Mouse (Mus musculus): ENCODE measurements around the gene Hist1h4d. TPM values are rescaled to one million over a fixed set of nuclear protein-coding genes. Genes with fewer than 3 reads are reported as not detected.

The Hist1h4d gene
- polyA plus RNA-seq, 1 experiment = 9.6 TPM

DNA sequence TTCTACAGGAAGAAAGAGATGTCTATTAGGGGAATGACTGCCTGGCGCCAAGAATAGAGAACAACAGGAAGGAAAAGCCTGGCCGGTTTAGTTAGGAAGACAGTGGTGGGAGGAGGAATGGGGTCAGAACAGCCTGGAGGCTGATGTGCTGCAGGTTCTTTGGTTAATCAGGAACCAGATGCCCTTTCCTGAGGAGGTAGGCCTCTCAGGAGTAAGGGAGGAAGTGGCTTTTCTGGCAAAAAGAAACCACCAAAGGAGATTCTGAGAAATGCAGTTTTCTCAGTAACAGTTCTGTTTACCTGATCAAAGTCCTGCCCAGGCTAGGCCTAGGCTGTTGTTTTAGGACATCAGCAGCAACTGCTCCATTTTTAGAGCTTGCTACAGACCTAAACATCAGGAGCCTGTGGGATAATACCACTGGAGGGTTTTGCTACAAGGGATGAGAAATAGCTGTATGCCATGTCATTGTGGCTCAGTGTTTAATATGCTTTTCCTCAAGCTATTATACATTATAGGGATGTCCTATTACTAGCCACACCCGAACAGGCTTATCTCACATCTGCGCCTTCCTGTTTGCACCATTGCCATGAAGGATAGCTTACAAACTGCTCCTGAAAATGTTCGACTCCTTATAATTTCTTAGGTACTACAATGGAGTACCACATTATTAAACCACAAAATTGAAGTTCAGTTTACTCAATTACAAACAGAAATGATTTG is 11.8 kb downstream of the Hist1h4d start:
- DNase-seq (ENCODE audit: low read depth) = no peak

DNA sequence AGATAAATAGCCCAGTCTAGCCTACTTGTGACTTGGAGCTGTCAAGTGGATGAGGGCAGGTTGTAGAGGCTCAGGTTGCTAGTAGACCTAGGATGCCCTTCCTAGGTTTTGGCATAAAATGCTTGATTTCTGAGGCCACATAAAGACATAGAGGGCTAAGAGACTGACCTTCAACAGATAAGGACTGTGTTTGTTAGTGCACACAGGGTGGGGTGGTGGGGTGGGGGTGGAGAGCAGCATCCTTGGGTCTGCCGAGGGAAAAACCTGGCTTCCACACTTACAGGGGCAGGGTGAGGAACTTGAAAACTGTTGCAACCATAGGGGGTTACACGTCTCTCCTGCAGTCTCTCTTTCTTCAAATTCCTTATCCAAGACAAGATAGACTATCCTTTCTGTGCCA is 13.8 kb downstream of the Hist1h4d start:
- no peak for DNase-seq (ENCODE audit: low read depth)

DNA sequence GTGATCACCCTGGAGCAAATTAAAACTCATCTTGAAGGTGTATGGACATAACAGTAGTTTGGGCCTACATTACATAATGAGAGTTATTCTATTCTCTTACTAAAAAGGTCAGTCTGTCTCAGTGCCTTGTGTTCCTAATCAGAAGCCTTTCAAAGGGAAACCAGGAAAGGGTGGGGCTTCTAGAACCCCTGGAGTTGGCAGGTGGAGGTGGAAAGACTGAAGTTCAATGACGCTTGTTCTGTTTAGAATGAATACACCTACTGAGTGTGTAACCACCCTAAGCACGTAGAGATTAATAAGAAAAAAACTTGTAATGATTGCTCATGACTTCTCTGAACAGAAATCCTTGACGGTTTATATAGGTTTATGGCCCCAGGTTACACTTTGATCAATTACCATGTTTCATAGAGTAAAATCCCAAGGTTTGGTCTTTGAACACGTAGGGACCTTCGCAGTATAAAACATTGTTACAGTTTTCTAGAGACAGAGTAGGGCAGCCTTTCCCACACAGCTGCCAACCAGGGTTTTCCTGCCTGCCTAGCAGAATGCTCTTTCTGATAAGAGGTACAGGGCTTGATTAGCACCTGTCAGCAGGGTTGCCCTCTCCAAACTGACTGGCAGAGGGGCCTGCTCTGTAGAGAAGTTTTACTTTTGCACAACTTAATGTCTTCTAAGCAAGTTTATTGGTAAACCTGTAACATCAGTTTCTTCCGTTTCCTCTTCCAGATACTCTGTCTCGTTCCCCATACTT is 14.4 kb downstream of the Hist1h4d start:
- DNase-seq (ENCODE audit: low read depth) = no peak

DNA sequence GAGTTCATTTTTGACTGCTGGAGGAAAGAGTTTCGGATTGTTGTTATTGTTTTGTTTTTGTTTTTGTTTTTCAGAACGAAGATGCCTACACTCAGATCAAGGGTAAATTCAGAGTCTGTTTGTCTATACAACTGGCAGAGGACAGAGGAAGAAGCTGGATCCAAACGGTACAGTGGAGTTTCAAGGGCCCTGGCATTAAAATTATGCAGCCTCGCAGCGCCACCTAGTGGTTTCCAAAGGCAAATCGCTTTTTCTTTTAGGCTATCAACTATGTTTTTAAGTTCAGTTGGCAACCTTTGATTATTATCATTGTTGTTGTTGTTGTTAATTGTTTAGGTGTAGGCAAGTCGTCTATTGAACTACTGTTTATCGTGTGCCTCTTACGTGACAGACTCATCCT is 16.6 kb downstream of the Hist1h4d start:
- DNase-seq (ENCODE audit: low read depth) = no peak

DNA sequence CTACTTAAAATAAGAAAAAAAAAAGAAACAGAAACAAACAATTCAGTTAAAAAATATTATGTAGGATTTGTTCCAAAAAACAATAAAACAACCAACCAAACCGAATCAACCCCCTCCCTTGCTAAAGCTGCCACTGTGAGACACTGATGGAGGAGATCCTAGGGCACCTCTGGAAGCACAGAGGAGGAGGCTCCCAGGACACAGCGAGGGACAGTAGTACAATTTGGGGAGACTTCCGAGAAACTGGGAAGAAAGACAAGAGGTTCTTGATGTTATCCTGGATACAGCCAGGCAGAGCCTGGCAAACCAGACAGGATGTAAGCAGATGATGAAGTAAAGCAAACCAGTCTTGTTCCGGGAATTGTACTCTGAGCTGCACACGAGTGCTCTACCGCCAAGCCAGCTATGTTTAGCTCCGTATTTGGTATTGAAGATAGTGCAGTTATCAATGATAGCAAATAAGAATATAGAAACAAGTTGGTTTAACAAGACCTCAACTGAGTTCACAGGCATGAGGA is 21.8 kb downstream of the Hist1h4d start:
- no peak for DNase-seq (ENCODE audit: low read depth)

DNA sequence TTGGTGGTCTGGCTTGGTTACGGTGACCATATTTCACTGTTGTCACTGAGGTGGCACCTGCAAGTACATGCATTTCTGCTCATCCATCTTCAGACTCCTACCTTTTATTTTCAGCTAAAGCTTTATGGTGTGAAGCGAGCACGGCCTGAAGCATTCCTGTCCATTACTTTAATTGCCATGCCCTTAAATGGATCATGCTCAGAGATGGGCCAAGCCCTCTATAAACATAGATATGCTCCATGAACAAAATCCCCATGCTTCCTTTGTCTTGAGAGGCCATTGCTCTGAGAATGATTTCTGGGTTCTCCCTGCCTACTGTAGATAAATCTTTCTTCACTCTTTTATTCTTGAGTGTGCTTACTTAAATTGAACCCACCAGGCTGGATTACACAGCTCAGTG is 23.1 kb downstream of the Hist1h4d start:
- no peak for DNase-seq (ENCODE audit: low read depth)

DNA sequence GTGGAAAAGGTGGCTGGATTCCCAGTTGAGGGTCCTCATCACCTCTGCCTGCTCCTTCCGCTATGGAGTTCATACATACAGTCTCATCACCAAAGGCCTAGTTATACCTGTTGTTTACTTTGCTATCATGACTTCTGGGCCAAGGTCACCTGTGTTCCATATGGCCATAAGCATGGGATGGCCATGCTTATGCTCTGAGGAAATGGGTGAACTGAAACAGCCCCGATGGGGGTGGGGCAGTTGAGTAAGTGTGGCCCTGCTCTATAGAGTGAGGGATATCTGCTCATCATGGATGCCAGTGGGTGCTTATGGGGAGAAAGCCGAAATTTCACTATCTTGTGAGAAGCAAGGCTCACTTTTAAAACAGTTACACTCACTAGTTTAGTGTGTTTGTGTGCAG is 23.7 kb downstream of the Hist1h4d start:
- no peak for DNase-seq (ENCODE audit: low read depth)

DNA sequence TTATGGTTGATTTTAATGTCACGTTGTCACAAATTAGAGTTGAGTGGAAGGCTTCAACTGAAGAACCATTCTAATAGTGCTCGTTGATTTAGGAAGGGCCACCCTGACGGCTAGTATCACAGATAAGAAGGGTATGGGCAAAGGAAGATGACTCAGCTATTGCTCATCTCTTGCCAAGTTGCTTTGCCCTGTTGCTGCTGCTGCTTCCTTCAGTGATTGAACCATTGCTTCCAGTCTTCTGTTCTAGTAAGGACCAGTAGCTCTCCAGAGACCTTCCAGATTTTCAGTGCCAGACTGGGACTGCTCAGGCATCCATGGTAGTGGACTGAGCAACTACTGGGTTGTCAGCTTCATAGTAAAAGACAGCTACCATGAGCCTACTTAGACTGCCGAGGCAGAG is 27.8 kb downstream of the Hist1h4d start:
- DNase-seq (ENCODE audit: low read depth) = no peak

DNA sequence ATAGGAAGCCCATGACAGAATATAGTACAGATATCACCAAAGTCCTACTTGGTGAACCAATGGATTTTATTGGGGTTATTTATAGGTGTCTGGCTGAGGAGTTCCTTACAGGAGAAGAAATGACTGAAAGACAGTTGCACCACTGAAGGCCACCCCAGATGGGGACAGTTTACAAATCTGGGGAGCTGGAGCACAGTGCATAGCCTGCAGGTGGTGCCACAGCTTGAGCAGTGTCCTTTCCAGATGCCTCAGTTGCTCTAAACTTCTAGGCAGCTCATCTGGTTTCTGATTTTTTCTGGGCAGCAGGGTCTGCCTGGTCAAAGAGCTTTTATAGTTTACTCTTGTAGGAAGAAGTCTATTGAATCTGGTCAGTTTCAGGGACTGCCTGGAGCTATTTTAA is 28.4 kb downstream of the Hist1h4d start:
- DNase-seq (ENCODE audit: low read depth) = no peak

DNA sequence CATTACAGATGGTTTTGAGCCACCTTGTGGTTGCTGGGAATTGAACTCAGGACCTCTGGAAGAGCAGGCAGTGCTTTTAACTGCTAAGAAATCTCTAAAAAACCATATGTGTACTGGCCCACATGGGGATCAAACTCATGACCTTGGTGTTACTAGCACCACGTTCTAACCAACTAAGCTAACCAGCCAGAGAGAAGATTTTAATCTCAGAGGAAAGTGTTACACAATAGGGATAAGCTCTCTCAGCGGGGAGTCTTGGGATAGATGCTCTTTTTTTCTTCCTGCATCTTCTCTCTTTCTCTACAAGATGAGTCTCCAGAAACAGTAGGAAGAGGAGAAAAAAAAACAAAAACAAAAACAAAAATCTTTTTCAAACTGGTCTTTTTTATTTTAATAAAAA is 29.0 kb downstream of the Hist1h4d start:
- no peak for DNase-seq (ENCODE audit: low read depth)

DNA sequence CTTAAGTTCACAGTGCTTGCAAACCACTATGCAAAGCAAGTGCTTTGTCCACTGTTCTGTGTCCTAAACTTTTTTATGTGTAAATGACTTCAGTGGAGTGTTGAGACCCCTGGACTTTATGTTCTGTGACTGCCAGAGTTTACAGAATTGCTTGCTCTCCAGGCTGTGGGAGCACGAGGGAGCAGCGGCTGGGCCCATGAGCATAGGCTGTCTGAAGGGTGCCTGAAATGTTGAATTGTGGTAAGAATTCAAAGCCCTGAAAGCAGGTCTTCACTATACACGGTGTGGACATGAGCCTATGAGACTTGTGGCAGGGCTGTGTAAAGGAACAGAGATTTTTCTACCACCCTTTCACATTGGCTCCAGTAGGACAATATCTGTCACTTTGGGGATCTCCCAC is 30.2 kb downstream of the Hist1h4d start:
- no peak for DNase-seq (ENCODE audit: low read depth)

DNA sequence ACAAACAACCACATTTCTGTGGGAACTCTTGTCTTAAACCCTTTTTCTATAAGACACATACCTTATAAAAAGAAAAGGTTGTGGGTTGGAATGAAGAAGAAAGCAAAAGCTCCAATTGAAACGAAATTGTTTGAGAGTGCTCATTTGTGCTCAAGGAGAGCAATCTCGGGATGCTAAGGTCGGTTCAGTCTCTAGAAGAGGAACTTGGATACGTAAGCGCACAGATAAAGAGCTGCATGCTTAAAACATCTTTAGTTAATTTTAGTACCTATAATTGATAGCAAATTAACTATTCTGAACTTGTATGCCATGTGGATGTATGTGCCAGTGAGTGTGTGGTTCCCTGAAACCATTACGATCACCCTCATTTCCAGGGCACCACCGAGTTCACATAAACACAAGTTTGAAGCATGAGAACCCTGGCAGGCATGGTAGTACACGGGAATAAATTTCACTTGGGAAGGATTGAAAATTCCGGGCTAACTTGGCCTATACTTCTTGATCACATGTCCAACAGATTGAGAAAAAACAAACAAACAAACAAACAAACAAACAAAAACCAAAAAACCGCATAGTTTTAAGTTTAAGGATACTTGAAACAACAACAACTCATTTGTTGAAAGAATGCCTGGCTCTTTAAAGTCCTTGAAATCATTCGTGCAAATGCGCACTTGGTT is 38.8 kb downstream of the Hist1h4d start:
- DNase-seq (ENCODE audit: low read depth) = no peak

DNA sequence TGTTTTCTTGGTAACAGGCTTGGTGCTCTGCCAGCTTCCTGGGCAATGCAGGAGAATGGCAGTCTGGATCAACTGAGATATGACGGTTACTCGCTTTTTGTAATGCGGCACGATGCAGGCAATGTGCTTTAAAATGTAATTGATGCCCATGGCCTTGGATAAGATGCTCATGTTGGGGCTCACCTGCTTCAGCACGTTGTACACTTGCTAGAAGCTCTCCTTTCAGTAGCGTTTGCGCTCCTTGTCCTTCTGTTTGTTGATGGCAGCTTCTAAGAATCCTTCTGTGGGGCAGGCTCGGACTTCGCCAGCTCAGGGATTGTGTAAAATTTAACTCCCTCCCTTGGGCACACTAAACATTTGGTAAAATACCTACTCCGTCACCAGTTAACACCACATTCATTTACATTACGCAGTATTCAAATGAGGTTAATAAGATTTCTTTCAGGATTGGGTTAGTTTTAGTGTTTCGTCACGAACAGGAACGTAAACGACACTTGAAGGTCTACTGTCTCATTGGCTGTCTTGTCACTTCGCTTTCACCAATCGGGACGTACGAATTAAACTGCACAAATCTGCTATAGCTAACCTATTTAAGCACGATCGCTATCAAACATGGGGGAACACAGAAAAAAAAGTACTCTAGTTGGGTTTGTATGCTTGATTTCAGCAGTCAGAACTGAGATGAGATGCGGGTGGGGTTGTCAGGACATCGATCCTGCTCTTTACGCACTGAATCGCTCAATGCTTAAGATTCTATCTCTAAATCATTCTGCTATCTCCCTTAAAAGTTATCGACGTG is 39.5 kb downstream of the Hist1h4d start, which contains the start of gene Hist1h2be:
Hist1h2be (minus strand) TSS at position 392 of the 799 bp plus-strand sequence.
- peak; percentile 78 for DNase-seq (ENCODE audit: low read depth)

DNA sequence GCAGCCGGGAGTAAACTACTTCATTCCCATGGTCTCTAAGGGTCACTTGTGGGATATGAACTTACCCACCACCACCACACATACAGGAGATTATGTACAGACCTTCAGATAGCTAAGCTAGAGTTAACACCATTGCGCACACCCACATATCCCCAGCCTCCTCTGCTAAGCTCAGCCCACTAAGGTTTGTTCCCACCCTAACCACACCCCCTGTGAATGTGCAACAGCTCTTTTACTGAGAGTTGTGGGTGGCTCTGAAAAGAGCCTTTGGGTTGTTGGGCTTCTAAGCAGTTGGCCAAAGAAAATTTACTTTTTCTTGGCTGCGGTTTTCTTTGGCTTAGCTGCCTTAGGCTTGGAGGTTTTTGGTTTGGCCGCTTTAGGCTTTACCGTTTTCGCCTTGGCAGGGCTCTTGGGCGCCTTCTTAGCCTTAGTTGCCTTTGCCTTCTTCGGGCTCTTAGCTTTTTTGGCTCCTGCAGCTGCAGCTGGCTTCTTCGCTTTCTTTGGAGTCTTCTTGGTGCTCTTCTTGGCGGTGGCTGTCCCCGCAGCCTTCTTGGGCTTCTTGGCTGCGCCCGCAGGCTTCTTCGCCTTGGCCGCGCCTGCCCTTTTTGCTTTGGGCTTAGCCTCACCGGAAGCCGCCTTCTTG is 40.3 kb downstream of the Hist1h4d start:
- peak; percentile 79 for DNase-seq (ENCODE audit: low read depth)

DNA sequence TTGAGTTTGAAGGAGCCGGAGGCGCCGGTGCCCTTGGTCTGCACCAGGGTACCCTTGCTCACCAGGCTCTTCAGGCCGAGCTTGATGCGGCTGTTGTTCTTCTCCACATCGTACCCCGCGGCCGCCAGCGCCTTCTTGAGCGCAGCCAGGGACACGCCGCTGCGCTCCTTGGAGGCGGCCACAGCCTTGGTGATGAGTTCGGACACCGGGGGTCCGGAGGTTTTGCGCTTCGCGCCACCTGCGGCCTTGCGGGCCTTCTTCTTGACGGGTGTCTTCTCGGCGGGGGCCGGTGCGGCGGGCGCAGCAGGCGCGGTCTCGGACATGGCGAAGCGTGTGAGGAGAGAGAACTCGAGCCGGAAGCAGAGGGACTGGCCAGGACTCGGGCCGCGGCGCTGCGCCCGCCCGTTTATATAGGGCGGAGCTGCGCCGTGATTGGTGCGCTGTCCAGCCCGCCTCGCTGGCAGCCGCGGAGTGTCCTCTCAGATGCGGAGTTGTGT is 40.8 kb downstream of the Hist1h4d start, which contains the start of gene Hist1h1e:
Hist1h1e (minus strand) TSS at position 384 of the 497 bp plus-strand sequence.
- peak; percentile 44 for DNase-seq (ENCODE audit: low read depth)

DNA sequence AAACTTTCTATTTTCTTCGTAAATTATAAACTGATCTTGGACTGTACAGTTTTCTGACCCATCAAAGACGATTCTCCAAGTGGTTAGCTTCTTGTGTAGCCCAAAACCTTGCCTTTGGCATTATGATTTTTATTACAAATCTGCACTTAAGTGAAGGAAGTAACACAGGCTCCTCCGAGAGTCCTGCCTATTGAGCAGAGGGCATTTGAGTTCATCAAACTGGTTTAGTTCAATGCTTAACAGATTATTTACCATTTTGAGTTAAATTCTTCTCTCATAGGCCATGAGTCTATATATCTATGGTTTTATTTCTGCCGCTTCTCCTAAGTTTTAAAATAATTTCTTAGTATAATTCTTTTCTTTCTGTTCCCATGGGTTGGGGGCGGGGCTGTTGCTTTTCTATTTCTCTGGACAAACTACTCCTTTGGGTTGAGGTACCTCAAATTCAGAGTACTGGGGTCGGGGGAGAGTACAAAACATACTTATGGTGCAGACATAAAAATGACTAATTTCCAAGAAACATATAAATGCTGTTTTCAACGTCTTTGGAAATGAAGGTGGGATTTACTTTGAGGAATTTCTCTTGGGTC is 41.6 kb downstream of the Hist1h4d start:
- no peak for DNase-seq (ENCODE audit: low read depth)

DNA sequence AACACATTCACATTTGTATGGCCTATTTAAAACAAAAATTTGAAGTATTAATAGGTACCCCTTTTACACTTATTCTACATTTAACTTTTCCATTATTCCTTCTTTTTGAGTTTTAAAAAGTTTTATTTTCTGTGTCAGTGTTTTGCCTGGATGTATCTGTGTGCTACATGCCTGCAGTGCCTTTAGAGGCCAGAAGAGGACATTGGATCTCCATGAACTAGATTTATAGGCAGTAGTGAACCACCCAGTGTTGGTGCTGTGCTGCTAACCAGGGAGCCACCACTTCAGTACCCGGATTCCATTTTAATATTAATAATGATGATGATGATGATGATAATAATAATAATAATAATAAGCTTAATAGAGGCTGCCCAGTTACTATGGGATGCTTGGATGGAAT is 49.3 kb downstream of the Hist1h4d start:
- no peak for DNase-seq (ENCODE audit: low read depth)
